Mouse (Mus musculus) liver, adult 10 weeks (tissue): Measurements from ENCODE around the gene Mapk10. TPM values are rescaled to one million over a fixed set of nuclear protein-coding genes. Genes with fewer than 3 reads are reported as not detected.

Experiments used
- polyA plus RNA-seq: library from polyadenylated mRNA; stranded (reverse); fragments of 350-450 nt; fragmentation: Illumina TruSeq; extraction: RNeasy Lipid Tissue Mini Kit (QIAGEN cat#74804); gene quantifications from one replicate; pipeline ENCODE4 v1.2.3, GENCODE M21; 2014; ENCODE audit warnings: low read depth, low replicate concordance

The Mapk10 gene
- not detected for polyA plus RNA-seq

DNA sequence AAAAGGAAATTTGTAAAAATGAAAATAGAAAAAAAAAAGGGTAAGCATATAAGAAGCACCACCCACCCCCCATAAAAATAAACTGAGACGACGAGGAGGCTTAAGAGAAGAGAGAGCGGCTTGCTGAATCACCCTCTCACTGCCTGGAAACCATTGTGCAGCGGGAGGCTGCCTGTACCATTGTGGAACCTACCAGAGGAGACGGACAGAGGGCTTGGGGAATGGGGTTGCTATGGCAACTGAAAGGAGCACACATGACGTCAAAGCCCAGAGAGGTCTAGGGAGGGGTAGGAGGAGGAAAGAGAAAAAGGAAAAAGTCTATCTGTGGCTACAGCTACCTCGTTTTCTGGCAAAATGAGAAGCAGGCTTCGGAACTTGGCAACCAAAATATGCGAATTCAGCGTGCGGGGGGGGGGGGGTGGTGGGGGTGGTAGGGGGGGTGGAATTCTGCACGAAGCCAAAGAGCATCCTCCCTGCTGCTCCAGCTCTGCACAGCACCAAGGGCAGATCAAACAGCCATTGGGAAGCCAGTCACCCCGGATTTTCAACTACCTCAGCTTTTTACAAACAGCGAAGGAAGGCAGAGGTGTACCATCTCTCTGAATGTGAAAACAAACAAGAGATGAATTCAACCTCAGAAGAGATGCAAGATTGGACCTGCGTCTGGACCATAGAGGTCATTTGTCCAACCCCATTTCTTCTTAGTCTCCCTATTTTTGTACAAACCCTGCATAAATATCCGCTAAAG lies at the start of gene Mapk10:
TSS of gene Mapk10 (minus strand) at position 234 of the 748 bp plus-strand sequence.

Other genes with a start within 250 kb of the Mapk10 start
- 0.29 TPM for gene Ptpn13, start 213.9 kb upstream of the Mapk10 start, polyA plus RNA-seq